Mouse (Mus musculus) E14TG2a.4 (cell line): ENCODE data around the gene Btrc.

ENCODE experiments used
- CTCF ChIP-seq: conservative IDR thresholded peaks from 2 replicates; pipeline ENCODE4 v1.5.1; 2014; ENCODE audit warnings: low read length
- NANOG ChIP-seq: IDR thresholded peaks from 2 replicates; pipeline ENCODE4 v1.6.1; 2014; ENCODE audit warnings: borderline replicate concordance, low read length, mixed read lengths
- POU5F1 ChIP-seq: IDR thresholded peaks from 2 replicates; pipeline ENCODE4 v1.6.1; 2014; ENCODE audit warnings: low read length, borderline replicate concordance

GRCm38 (mm10) chr19:45494121-45494775 is 130.7 kb downstream of the Btrc start:
- TF ChIP-seq CTCF (no peak), POU5F1 (no peak), NANOG (no peak)
